Mouse (Mus musculus): Measurements from ENCODE around the gene Krtap24-1. TPM values are rescaled to one million over a fixed set of nuclear protein-coding genes. Genes with fewer than 3 reads are reported as not detected.

Krtap24-1 gene
- total RNA-seq (2015) (not detected in 2 replicates), total RNA-seq (2017) (not detected in 2 replicates)

GRCm38 (mm10) chr16:88611922-88612321 lies at the start of gene Krtap24-1:
Gene Krtap24-1, minus strand, starts transcription at chr16:88612279.
- no peak for ATAC-seq (ENCODE audit: poor library complexity, severe bottlenecking)

- ATAC-seq (ENCODE audit: poor library complexity, severe bottlenecking), result no peak
These were observed 45.3 kb upstream of the Krtap24-1 start for GRCm38 (mm10) chr16:88657426-88657825.

DNA sequence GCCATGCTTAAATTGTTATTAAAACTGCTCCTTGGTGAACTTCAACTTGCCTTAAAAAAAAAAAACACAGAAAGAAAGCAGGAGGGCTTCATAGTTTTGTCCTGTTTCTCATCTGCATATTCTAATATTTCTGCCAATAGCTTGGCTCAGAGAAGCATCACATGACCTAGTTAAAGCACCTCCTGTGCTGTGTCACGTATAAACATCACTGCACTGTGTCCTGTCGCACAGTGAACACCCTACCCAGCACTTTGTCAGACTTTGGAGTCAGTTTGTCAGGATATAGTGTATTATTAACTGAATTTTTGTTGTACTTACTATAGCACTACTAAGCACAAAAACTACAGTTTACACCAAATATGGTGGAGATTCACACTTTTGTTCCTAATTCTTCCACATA lies 39.9 kb upstream of the Krtap24-1 start:
- ATAC-seq (ENCODE audit: poor library complexity, severe bottlenecking), result no peak

GRCm38 (mm10) chr16:88651082-88651481 lies 39.0 kb upstream of the Krtap24-1 start:
- ATAC-seq (ENCODE audit: poor library complexity, severe bottlenecking), result no peak

GRCm38 (mm10) chr16:88647358-88647846 lies 35.3 kb upstream of the Krtap24-1 start, which contains the start of gene Krtap26-1:
Gene Krtap26-1, minus strand, starts transcription at chr16:88647796.
- no peak for ATAC-seq (ENCODE audit: poor library complexity, severe bottlenecking)

GRCm38 (mm10) chr16:88646366-88647111 lies 34.5 kb upstream of the Krtap24-1 start:
- ATAC-seq (ENCODE audit: poor library complexity, severe bottlenecking), result no peak

- ATAC-seq (ENCODE audit: poor library complexity, severe bottlenecking), result no peak
These were observed 28.0 kb upstream of the Krtap24-1 start for GRCm38 (mm10) chr16:88640053-88640452.

DNA sequence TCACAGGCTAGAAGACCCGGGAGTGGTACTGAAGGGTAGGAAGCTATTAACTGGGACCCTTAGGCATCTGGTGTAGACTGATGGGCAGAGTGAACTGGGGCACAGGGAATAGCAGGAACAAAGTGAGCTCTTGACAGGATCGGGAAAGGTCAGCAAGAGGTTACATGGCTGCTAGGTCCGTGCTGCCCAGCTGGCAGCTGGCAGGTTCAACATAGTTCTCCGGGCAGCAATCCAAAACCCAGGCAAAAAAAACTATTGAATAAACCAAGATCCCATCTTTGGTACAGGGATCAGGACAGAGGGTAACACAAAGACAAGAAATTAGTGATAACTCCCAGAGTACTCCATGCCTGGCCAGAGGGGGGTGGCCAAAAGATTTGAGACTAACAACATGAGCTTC lies 23.1 kb upstream of the Krtap24-1 start:
- ATAC-seq (ENCODE audit: poor library complexity, severe bottlenecking), result no peak

DNA sequence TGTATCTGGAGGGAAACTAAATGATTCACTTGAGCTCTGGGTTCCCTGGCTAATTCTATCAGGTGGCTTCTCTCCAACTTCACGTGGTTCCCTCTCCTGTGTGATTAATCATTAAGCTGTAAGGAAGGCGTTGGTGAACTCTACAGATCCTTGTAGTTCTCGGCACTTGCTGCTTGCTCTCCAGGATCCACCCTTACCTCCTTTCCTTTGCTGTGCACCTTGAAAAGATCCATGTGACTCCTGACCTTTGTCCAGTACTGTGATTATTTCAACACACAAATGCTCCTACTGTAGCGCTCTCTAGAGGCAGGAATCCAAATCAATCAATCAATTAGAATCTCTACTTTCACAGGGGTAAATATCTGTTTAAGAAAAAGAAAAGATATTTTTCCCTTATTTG lies 19.4 kb upstream of the Krtap24-1 start:
- ATAC-seq (ENCODE audit: poor library complexity, severe bottlenecking), result no peak

DNA sequence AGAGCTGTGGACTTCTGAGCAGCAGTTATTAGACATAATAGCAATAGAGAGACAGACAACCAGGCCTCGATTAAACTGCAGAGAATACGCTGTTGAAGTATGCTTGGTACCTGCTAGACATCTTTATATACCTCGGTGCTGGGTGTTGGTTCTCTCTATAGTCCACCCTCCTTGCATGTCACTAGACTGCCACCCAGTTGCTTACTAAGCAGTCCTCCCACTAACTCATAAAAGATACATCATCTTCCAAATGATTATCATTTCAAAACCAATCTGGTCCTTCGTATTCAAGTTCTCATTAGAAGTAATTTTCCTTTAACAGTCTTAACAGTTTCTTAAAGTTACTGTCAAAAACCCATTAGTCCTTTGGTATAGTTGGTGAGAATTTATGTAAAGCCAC lies 15.5 kb upstream of the Krtap24-1 start, which contains the start of gene 2310079G19Rik:
2310079G19Rik (minus strand) TSS at position 101 of the 400 bp plus-strand sequence.
- no peak for ATAC-seq (ENCODE audit: poor library complexity, severe bottlenecking)

- ATAC-seq (ENCODE audit: poor library complexity, severe bottlenecking), result no peak
These were observed 633 bp upstream of the Krtap24-1 start for GRCm38 (mm10) chr16:88612712-88613111.

GRCm38 (mm10) chr16:88604570-88604969 lies 7.5 kb downstream of the Krtap24-1 start:
- no peak for ATAC-seq (ENCODE audit: poor library complexity, severe bottlenecking)

- no peak for ATAC-seq (ENCODE audit: poor library complexity, severe bottlenecking)
These were observed 9.6 kb downstream of the Krtap24-1 start for GRCm38 (mm10) chr16:88602464-88602863.

DNA sequence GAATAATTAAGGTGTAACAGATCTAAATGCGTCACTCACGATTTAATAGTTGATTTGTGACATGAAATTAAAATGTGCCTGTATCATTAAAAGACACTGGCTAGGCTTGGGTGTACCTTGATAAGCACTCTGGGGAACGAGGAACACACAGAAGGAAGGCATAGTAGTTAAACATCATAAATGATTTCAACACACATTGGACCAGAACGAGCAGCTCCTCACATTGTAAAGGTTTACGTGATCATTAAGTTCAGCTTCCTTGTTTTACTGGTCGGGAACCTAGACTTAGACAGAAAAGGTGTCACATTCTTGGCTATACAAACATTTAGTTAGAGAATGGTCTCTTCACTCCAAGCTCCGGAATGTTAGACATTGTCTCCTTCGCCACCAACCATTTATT lies 11.8 kb downstream of the Krtap24-1 start:
- no peak for ATAC-seq (ENCODE audit: poor library complexity, severe bottlenecking)

GRCm38 (mm10) chr16:88599504-88600237 lies 12.4 kb downstream of the Krtap24-1 start:
- no peak for ATAC-seq (ENCODE audit: poor library complexity, severe bottlenecking)

DNA sequence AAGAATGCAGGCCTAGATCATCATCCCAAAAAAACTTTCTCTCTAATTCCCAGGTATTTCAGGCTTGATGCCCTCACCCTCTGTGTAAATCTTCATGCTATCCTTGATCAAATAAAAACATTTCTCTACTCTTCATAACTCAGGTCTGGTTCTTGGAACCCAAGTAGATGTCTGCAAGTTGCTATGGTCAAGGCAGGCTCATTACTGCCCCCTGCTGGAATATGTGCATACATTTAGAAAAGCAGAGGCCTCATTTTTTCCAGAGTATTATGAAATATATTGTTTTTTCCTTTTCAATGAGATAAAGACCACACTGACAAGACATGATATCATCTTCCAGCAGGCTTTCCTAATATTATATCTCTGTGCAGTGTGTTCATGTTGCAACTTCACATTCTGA lies 19.3 kb downstream of the Krtap24-1 start:
- no peak for ATAC-seq (ENCODE audit: poor library complexity, severe bottlenecking)

DNA sequence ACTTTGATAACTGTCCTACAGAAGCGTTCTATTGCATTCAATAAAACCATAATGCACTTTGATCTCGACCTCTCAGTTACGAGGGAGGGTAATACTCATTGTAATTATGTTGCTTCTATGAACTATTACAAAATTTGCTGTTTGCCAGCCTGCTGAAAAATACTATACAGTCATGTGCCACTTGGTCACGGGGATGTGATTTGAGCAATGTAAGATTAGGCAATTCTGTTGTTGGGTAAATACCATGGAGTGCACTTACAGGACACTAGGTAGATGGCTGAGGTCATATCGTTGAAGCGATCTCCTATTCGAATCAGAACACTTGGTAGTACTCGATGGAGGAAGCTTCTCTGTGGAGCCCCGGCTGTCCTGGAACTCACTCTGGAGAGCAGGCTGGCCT lies 28.7 kb downstream of the Krtap24-1 start:
- ATAC-seq (ENCODE audit: poor library complexity, severe bottlenecking), result no peak

DNA sequence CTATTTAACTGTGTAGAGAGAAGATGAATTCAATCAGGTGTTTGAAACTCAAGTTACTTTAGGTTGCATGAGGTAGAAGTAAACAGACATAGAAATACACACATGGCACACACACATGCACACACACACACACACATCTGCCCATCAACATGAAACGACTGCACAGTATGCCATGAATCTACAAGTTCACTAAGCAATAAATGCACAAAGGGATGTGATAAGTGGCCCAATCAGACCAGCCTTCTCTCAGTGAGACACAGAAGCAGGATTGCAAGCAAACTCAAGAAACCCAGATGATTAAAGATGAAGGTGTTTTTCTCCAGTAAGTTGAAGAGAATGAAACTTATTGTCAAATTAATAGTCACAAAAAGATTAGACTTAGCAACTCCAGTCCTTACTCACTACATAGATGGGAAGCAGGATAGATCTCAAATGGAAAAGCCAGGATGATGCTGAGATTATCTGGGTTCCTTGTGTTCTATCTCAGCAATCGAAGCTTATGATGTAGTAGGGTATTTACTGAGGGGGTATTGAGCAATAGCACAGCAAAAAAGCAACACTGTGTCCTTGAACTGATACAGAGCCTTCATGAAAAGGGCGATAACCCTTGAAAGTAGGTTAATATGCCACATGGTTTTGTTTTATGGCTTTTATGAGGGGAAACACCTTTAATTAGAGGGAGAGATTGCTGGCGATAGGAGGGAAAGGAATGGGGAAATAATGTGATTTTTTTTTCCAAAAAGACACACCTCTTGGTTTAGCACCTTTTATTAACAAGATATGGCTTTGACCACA lies 36.0 kb downstream of the Krtap24-1 start:
- ATAC-seq (ENCODE audit: poor library complexity, severe bottlenecking), result no peak

DNA sequence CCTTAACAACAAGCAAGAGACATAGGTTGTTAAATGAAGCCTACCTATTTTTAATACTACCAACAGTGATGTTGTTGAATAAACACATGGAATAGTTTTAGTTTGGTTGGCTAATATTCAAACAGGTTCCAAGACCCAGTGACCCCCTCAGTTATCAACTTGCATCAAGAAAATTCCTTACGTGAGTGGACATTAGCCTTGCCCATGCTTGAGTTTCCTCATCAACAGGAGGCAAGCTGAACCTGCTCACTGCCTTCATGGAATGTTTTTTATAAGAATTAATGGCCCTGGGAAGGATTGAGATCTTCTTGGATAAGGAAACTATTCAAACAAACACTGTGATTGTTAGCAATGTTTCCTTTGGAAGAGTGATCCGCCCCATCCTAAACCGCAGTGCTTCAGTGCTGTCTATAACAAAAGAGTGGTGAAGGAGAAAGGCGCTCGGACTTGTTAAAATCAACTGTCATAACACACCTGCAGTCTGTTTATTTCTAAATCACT lies 39.1 kb downstream of the Krtap24-1 start:
- no peak for ATAC-seq (ENCODE audit: poor library complexity, severe bottlenecking)

DNA sequence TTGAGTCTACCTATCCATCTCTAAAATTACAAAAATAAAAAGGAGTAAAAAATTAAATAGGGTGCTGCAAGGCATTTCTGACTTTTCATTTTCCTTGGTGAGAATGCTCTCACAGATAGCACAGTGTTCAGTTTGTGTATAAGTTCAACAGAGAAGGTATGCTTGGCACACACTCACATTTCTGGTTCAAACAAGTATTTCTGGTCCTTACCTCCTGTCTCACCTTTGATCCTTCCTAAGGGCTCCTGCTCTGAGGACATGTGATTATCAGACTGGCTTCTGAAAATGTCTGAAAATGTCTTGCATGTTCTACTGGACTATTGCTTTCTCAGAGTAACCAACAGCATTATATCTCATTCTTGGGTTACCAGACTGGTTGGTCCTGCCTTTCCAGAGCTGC lies 41.9 kb downstream of the Krtap24-1 start:
- no peak for ATAC-seq (ENCODE audit: poor library complexity, severe bottlenecking)

DNA sequence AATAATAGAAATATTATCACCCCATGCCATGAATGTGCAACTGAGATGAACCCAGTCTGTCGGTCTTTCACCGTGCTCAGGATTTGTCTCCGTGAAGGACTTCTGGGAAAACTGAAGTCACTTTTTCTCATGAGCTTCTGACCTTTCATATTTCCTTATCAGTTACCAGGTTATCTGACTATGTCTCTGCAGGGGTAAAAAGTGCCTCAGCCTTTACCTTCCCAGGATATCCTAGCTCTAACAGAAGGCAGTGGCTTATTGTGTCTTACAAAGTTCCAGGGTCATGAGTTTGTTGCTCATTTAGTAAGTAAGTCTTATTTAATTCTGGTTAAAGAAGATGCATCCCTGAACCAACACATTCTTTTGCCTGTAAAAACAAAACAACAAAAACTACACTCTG lies 42.3 kb downstream of the Krtap24-1 start:
- ATAC-seq (ENCODE audit: poor library complexity, severe bottlenecking), result no peak

Data from megakaryocyte, adult 5-6 weeks (primary cell).